Mouse (Mus musculus) ovary, adult 18-20 months (tissue): ENCODE data around the gene Ccpg1os.

Source experiments
- DNase-seq: peaks from one replicate; pipeline ENCODE4 v3.0.0; 2022; ENCODE audit warnings: low spot score, mixed read lengths

Gene Ccpg1os

DNA sequence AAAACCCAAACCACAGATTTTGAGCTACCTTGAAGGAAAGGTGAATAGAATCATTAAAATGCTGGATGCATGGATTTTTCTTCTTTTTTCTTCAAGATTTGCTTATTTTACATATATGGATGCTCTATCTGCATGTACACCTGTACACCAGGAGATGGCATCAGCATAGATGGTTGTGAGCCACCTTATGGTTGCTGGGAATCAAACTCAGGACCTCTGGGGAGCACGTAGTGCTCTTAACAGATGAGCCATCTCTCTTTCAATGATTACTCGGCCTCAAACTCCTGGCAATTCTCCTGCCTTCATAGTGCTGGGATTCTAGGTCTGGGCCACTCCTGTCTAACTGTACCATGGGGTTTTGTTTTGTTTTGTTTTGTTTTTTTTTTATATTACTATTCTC lies 2.1 kb downstream of the Ccpg1os start:
- DNase-seq = no peak

DNA sequence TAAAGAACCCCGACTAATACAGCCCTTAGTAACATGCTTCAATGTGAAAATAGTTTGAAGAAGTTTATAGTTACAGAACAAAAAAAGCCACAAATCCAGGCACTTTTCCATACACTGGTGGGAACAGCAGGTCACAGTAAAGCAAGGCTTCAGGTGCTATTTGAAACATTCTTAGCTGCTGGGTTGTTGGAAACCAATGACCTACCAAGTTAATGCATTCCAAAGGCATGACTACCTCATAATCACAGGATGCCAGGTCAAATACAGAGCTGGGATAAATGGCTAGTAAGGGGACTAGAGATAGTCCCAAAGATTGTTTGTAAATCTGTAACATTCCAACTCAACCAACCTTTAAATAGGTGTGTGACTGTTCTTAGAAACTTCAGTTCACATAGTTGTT lies 9.9 kb downstream of the Ccpg1os start:
- DNase-seq = no peak

DNA sequence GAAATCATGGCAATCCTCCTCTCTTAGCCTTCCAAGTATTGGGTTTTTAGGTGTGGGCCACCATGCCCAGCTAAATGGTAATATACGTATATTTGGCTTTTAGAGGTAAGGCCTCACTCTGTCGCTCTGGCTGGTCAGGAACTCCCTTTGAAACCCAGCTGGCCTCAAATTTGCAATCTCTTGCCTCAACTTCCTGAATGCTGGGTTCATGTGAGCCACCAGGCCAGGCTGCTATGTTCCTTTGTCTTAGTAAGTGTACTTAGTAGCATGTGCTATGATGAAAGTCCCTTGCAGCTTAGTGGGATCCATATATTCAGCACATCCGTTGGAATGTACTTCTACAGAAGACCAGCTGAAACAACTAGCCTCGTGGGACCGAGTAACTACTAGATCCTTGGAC lies 10.4 kb downstream of the Ccpg1os start:
- DNase-seq = no peak

DNA sequence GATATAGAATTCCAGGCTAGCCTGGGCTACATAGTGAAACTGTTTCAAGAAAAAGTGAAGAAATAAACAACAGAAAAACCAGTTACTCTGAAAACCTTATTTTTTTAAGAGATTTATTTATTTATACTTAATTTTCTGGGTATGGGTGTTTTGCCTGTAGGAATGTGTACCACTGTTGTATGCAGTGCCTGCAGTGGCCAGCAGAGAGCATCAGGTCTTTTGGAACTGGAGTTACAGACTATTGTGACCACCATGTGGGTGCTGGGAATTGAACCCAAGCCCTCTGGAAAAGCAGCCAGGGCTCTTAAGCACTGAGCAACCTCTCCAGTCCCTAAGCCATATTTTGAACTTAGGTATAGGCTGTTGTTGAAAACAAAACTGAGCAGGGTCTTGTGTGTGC lies 12.2 kb downstream of the Ccpg1os start:
- no peak for DNase-seq

DNA sequence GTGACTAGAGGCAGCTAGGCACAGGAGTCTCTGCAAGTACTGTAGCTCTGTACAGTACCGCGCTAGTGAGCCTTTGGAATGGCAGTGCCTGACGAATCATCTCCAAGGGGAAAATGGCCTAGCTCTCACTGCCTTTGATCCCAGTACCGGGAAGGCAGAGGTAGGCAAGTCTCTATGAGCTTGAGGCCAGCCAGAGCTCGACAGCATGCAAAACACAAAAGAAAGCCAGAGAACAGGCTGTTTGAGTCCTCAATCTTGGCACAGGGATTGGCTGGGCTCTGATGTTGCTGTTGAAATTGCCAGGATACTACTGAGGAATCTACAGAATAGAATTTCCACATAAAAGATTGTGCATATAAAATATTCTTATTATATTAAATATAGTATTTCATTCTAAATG lies 12.7 kb downstream of the Ccpg1os start:
- DNase-seq = no peak

DNA sequence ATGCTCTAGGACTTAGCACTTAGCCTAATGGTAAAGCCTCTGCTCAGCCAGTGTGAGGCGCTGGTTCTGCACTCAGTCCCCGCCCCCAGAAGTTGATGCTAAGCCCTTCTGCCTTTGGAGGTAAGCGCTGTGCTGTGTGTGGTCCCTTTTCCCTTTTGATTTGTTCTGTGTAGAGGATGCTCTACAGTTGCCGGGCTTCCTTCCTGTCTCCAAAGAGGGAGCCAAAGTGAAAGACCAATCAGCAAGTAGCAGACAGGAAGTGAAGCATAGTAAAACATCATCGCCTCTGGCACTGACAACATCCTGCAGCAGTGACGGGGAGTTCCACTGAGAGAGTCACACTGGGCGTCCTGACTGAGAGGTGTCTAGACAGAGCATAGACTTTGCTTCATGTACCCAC lies 15.3 kb downstream of the Ccpg1os start:
- DNase-seq = no peak

DNA sequence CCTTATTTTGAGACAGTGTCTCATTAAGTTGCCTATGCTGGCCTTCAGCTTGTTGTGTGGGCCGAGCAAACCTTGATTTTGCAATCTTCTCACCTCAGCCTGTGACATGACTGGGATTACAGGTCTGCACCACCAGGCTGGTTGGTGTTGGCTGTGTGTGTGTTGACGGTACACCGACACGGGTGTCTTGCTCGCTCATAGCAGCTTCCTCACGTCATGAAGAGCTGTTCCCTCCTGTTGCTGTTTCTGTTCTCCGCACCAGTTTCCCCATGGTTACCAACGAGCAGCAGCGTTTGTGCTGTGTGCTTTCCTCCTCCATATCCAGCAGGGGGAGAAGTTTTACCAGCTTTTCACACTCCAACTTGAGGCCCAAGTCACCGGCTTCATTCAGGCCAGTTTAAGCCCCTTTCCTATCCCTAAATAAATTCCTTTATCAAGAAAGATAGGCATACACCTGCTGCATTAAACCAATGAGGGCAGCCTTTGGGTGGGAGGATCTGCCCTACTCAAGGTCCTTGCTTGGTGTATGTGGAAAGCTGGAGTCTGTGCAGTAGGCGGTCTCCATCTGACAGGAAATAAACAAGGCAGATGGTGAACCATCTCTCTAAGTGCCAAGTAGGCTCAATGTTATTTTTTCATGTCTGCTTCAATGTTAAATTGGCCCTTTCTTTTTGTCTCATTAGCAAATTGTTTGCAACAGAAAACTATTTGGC lies 16.7 kb downstream of the Ccpg1os start:
- peak; percentile 30 for DNase-seq

DNA sequence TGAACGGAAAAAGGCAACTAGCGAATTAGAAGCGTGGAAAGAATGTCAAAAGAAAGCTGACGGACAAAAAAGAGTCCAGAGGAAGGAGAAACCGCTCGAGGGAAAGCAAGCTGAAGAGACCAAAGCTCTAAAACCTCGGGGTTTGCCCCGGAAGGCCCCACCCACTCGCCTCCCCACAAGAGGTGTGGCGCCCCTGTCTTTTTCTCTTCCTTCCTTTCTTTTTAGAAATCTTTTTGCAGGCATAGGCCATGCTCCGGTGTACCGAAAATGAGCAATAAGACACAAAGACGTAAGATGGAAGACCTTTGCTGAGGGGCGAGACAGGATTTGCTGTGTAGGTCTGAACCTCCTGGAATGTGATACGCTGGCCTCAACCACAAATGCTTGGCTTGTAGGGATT lies 23.2 kb downstream of the Ccpg1os start:
- DNase-seq = no peak

DNA sequence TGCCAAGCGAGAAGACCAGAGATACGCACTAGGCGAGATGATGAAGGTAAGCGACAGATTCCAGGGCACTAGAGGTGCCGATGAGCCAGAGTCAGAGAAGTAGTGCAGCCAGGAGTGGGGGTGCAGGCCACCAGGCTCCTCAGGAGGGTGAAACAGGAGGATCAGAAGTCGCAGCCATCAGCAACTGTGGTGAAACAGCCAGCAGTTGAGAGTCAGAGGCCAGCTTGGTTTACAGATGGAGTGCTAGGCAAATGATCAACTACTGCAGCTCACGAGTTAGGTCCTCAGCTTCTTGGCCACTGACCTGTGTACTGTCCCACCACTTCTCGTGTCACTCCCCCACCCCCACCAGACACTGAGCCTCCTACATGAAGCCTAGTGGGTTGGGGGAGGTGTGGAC lies 23.8 kb downstream of the Ccpg1os start:
- DNase-seq = no peak

DNA sequence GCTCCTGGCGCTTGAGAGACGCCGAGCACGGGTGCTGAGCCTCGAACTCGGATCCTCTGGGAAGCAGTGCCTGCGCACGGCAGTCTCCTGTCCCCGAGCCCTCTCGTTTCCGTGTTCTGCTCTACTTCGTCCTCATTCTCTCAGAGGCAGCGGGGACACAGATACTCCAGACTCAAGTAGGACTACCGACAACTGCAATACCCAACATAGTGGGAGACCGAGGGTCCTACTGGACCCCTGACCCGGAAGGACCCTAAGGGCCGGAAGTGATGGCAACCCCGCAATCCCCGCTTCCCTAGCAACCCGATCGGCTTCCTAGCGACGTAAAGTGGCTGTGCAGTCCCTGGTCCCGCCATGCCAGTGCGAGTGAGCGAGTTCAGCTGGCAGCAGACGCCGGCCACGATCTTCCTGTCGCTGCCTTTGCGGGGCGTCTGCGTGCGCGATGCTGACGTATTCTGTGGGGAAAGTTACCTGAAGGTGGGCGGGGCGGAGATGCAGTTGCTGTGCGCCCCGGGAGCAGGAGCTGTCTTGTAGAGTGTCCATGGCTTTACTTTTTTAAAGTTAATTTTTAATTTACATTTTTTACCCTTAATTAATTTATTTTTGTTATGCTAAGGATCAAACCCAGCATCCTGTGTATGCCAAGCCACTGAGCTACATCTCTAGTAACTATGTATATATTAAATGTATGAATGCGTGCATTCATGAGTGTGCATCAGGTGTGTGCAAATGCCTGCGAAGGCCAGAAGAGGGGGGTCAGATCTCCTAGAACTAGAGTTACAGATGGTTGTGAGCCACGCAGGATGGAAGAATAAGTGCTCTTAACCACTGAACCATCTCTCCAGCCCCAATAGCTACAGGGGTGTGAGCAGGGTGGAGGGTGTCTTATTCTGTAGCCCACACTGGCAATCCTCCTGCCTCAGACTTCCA lies 26.4 kb downstream of the Ccpg1os start, which contains the start of the genes Dyx1c1 and Gm44503:
TSS of gene Dyx1c1 (plus strand) at position 265 of the 930 bp plus-strand sequence.
TSS of gene Gm44503 (plus strand) at position 332 of the 930 bp plus-strand sequence.
- peak; percentile 70 for DNase-seq

DNA sequence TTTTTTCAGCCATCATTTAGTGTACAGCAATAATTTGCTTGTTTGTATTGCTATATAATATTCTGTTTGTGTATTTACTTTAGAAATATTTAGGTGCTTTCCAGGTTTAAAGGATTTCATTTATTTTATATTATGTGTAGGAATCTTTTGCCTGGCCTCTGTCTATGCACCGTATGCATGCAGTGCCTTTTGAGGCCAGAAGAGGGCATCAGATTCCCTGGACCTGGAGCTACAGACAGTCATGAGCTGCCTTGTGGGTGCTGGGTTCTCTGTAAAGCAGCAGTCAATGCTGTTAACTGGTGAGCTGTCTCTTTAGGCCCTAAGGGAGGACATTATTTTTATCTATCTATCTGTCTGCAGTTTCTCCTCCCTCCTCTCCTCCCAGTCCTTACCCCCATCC lies 29.6 kb downstream of the Ccpg1os start:
- DNase-seq = no peak

DNA sequence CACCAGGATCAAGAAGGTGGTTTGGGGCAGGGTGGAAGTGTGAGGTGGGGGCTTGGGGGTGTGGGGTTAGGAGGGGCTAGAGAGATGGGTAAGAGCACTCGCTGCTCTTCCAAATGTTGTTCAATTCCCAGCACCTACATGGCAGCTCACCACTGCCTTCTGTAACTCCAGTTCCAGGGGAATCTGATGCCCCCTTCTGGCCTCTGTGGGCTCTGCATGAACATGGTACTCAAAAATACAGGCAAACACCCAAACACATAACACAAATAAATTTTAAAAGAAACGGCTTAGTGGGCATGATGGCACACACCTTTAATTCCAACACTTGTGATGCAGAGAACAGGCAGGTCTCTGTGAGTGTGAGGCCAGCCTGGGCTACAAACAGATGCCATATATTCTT lies 30.4 kb downstream of the Ccpg1os start:
- no peak for DNase-seq

DNA sequence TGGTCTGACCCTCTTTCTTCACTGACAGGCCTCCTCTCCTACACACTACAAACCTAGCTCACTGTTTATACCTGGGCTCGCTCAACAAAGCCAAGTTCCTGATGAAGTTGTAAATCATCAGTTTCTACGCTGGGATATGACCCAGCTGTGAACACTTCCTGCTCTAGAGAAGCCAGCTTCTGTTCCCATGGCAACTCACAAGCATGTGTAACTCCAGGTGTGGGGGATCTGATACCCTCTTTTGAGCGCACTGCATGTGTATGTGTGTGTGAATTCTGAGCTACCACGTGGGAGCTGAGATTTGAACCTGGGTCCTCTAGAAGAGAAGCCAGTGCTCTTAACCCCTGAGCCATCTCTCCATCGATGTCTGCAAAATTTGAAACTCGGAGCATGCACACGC lies 35.6 kb downstream of the Ccpg1os start:
- DNase-seq = no peak

DNA sequence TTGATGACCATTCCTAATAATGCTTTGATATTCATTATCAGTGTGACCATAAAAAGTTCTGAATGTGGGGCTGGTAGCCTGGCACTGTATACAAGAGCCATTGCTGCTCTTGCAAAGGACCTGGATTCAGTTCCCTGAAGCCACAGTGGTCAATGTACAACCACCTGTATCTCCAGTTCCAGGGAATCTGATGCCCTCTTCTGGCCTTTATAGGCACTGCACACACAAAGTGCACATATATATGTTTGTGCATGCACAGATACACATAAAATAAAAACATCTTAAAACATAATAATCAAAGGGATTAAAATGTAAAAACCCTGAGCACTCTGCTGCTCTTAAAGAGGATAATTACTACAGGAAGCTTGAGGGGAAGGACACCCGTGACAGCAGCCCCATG lies 38.2 kb downstream of the Ccpg1os start:
- no peak for DNase-seq

DNA sequence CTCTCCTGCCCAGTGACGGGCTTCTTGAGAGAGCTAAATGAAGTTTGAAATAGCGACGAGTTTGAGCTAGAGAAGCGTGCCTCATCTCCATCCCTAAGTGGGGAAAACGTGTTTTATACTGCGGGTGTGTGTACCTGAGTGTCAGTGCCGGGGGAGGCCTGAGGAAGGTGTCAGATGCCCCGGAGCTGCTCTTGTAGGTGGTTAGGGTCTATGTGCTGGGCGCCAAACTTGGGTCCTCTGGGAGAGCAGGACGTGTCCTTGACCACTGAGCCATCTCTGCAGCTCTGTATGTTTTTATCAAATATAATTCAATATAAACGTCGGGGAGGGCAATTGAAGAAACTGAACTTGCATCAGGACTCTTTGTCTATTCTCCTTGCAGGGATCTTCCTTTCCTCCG lies 40.9 kb downstream of the Ccpg1os start:
- no peak for DNase-seq

DNA sequence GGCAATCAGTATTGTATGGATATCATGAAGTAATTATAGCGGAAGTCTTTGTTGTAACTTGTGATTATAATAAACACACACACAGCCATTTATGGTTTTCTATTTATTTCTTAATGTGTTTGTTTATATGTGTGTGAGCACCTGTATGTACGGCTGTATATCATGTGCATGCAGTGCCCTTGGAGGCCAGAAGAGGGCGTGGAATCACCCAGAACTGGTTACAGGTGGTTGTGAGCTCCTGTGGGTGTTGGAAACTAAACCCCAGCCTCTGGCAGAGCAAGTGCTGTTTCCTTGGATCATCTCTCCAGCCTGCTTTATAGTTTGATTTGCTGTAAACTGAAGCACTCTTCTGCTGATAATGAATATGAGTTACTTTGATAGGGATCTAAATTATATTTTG lies 41.8 kb downstream of the Ccpg1os start:
- DNase-seq = no peak

DNA sequence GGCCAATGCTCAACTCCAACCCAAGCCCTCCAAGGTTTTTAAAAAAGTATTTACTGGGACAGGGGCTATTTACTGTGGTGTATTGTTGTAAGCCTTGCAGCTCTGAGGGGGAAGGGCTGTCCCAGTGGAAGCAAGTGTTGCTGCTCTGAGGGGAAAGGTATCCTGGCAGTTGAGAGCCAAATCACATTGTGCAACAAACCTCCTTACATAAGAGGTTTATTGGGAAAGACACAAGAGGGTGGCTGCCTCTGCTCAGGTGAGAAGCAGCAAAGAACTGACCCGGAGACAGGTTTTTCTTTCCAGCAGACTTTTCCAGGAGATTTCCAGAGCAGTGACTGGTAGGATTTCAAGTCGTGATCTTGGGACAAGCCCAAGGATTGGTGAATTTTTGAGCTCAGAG lies 48.9 kb downstream of the Ccpg1os start:
- DNase-seq = no peak

DNA sequence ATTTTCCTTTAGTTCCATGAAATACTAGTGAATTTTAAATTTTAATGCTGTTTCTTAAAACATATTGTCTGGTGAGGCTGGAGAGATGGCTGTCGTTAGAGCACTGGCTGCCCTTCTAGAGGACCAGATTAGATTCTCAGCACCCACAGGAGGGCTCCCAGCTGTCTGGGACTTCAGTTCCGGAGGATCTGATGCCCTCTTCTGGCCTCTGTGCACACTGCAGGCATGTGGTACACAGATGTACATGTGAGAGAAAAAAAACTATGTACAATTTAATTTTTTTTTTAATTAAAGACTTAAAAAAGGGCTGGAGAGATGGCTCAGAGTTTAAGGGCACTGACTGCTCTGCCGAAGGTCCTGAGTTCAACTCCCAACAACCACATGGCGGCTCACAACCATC lies 49.9 kb downstream of the Ccpg1os start:
- DNase-seq = no peak

DNA sequence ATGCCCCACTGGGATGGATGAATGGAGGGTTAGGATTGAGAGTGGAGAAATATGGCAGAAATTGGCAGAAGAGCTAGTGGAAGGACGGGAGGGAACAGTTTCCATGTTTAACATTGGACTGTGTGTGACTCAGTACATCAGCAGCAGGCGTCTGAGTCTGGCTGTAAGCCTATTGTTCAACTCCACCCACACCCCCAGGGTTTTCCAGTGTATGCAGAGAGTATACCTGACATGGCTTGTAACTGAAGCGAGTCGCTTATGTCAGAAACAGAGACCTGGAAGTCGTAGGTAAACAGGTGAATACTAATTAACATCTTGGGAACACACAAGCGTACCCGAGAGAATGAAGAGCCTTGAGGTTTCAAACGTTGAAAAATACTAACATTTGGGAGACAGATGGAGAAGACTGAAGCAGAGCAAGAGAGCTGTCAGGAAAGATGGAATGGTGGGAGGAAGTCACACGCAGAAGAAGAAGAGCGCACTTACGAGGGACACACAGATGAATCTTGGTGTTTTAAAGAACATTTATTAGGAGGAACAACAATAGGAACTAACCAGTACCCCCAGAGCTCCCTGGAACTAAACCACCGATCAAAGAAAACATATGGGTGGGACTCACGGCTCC lies 53.9 kb downstream of the Ccpg1os start:
- no peak for DNase-seq
